Mouse (Mus musculus) spleen, adult 2 months (tissue): ENCODE results near the gene Pex1. TPM values are rescaled to one million over a fixed set of nuclear protein-coding genes. Genes with fewer than 3 reads are reported as not detected.

Source experiments
- DNase-seq, 2 experiments: peaks; one replicate each; pipeline versions ENCODE4 v3.0.0 to v3.0.0-alpha.2; 2012 to 2021; ENCODE audit warnings: low spot score in 2 of 2, low read depth in 1 of 2
- H3K27ac ChIP-seq: fragments of 200-500 bp; 2 replicates; pipeline ENCODE4 v1.5.1; 2012; ENCODE audit warnings: low read length, inconsistent platforms; ENCODE audit not compliant: insufficient read depth
- H3K27me3 ChIP-seq: fragments of 200-500 bp; 2 replicates; pipeline ENCODE4 v1.6.1; 2012; ENCODE audit warnings: mild to moderate bottlenecking, moderate library complexity, low read length, inconsistent platforms; ENCODE audit not compliant: control insufficient read depth, insufficient read depth
- H3K36me3 ChIP-seq: fragments of 200-500 bp; 2 replicates; pipeline ENCODE4 v1.6.1; 2012; ENCODE audit warnings: mild to moderate bottlenecking, low read length, inconsistent platforms; ENCODE audit not compliant: control insufficient read depth, insufficient read depth
- H3K4me1 ChIP-seq: fragments of 200-500 bp; 2 replicates; pipeline ENCODE4 v1.6.1; 2011; ENCODE audit warnings: inconsistent platforms; ENCODE audit not compliant: control insufficient read depth, insufficient read depth, insufficient read length
- H3K4me3 ChIP-seq: fragments of 200-500 bp; 2 replicates; pipeline ENCODE4 v1.5.1; 2011; ENCODE audit warnings: mild to moderate bottlenecking, inconsistent platforms; ENCODE audit not compliant: insufficient read depth, insufficient read length; ENCODE audit errors: extremely low read depth
- CTCF ChIP-seq: fragments of 200-500 bp; IDR thresholded peaks from 2 replicates; pipeline ENCODE4 v1.5.1; 2011; ENCODE audit warnings: mild to moderate bottlenecking, inconsistent platforms; ENCODE audit not compliant: insufficient read depth, insufficient read length, insufficient replicate concordance; ENCODE audit errors: extremely low read depth
- POLR2A ChIP-seq: fragments of 200-500 bp; IDR thresholded peaks from 2 replicates; pipeline ENCODE4 v1.6.1; 2011; ENCODE audit warnings: low read depth, low read length, inconsistent platforms
- WGBS: fragments of 180-500 bp; shearing (Covaris S2); methylation state at CpG from one replicate; pipeline ENCODE4 v1.1.7; 2018; 5-methylcytosine and 5-hydroxymethylcytosine counted together
- polyA plus RNA-seq: library from polyadenylated mRNA; depleted of rRNA; stranded (reverse); fragments of >200 nt; gene quantifications from 2 replicates; pipeline ENCODE4 v1.2.3, GENCODE M21; 2012; rRNA removed

The Pex1 gene
- polyA plus RNA-seq, 1 experiment: 3.5 TPM

DNA sequence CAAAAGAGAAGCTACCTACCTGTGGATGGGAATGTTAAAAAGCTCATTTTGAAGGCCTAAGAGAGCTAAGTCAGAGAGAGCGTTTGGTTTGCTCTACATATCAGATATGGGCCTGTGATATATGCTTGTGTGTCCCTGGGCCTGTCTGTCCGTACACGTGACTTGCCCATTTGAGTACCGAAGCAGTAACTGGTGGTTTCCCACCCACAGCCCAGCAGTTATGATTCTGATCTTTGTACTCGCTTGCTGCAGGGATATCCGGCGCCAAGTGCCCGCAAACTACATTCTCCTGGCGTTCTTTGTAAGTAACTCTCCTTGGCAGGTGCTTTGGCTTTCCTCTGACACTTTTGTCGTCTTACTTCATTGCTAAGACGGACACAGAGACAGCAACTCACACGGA, 70.7 kb downstream of the Pex1 start:
- TF ChIP-seq CTCF (no peak), POLR2A (no peak)
- no peaks in the 10 kb centered on the region for H3K4me1 ChIP-seq
- DNase-seq: no peak
- WGBS: 76% methylated on average over 12 of the region's 12 CpGs
- H3K27me3 ChIP-seq: no peaks in the 10 kb centered on the region
- H3K4me3 ChIP-seq: no peak overlapping the region
- H3K36me3 ChIP-seq: no peaks in the 10 kb centered on the region
- no peak overlapping the region for H3K27ac ChIP-seq

DNA sequence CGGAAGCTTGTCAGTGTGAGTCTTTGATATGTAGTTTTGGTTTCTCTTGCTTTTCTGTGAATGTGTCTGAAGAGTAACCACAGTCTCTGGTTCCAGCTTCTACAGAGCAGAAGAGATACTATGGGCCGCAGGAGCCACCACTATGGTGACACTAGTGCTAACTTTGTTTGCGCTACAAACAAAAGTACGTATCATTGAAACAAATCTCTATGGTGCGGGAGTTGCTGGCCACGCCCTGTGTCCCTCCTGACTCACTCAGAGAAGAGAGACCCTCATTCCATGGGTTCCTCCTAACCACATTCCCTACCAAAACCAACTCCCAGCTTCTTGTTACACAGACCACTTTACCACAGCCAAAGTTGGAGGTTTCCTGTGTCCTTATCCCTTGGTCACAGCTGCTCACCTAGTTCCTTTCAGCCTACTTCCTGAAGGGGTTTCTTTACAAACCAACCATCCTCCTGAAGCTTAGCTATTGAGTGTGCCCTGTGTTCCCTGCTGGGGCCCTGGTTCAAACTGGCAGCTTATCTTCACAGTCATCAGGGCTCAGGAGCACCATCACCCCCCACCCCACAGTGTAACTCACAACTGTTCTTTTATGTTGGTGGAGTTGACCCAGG, 74.2 kb downstream of the Pex1 start:
- Histone ChIP-seq H3K27me3 (no peaks in the 10 kb centered on the region), H3K4me1 (no peaks in the 10 kb centered on the region), H3K4me3 (no peak overlapping the region), H3K36me3 (no peaks in the 10 kb centered on the region), H3K27ac (0 out of 2 replicates have a peak overlapping the region, but pooled peaks have one; percentile 24)
- 36% methylated on average over 6 of the region's 6 CpGs for WGBS
- no peak for DNase-seq
- TF ChIP-seq POLR2A (no peak), CTCF (no peak)

Other genes with a start within 250 kb of the Pex1 start
- 3.9 and 4.7 TPM in 2 replicates for gene Fam133b, start 52.2 kb upstream of the Pex1 start, polyA plus RNA-seq
- 1.5 and 1.6 TPM in 2 replicates for gene 1700109H08Rik, start 24.5 kb upstream of the Pex1 start, polyA plus RNA-seq
- gene Rbm48, start 519 bp downstream of the Pex1 start, polyA plus RNA-seq: 3.3 and 3.4 TPM in 2 replicates
- not detected in 2 replicates for gene Tmbim7, start 55.1 kb downstream of the Pex1 start, polyA plus RNA-seq
- 15.8 and 21.6 TPM in 2 replicates for gene Gatad1, start 61.1 kb downstream of the Pex1 start, polyA plus RNA-seq
- 5.3 and 5.8 TPM in 2 replicates for gene Ankib1, start 206.9 kb downstream of the Pex1 start, polyA plus RNA-seq
- gene Krit1, start 207.1 kb downstream of the Pex1 start, polyA plus RNA-seq: 5.8 and 6.6 TPM in 2 replicates
- gene Lrrd1, start 249.1 kb downstream of the Pex1 start, polyA plus RNA-seq: 0.04 and 0.11 TPM in 2 replicates